Mouse (Mus musculus) heart, embryonic 16.5 days (tissue): ENCODE data around the gene Psmd12. TPM values are rescaled to one million over a fixed set of nuclear protein-coding genes. Genes with fewer than 3 reads are reported as not detected.

Experiments used
- ATAC-seq: fragments of 200-750 bp; cut with Nextera tagmentation; replicated peaks from 2 replicates; pipeline ENCODE4 v1.8.0; 2017; ENCODE audit warnings: moderate number of reproducible peaks; ENCODE audit not compliant: insufficient read depth, low FRiP score; ENCODE audit errors: extremely low read depth
- H3K27ac ChIP-seq: fragments of 300-500 bp; sonication (generic); 2 replicates; pipeline ENCODE4 v1.5.1; 2014; ENCODE audit warnings: mild to moderate bottlenecking, low read length, control low read depth, moderate library complexity
- H3K27me3 ChIP-seq: fragments of 300-500 bp; sonication (generic); 2 replicates; pipeline ENCODE4 v1.6.1; 2014; ENCODE audit warnings: low read length, mixed read lengths; ENCODE audit not compliant: control insufficient read depth, insufficient read depth
- H3K36me3 ChIP-seq: fragments of 300-500 bp; sonication (generic); 2 replicates; pipeline ENCODE4 v1.6.1; 2014; ENCODE audit not compliant: control insufficient read depth, insufficient read depth
- H3K4me1 ChIP-seq: fragments of 300-500 bp; sonication (generic); 2 replicates; pipeline ENCODE4 v1.6.1; 2014; ENCODE audit warnings: low read length, mixed read lengths; ENCODE audit not compliant: control insufficient read depth, insufficient read depth
- H3K4me2 ChIP-seq: fragments of 300-500 bp; sonication (generic); 2 replicates; pipeline ENCODE4 v1.6.1; 2014; ENCODE audit warnings: low read depth, mild to moderate bottlenecking, control low read depth, low read length
- H3K4me3 ChIP-seq: fragments of 300-500 bp; sonication (generic); 2 replicates; pipeline ENCODE4 v1.5.1; 2014; ENCODE audit warnings: mild to moderate bottlenecking, control low read depth, low read length
- H3K9ac ChIP-seq: fragments of 300-500 bp; sonication (generic); 2 replicates; pipeline ENCODE4 v1.6.1; 2014; ENCODE audit warnings: low read length, control low read depth
- H3K9me3 ChIP-seq: fragments of 300-500 bp; sonication (generic); replicated peaks from 2 replicates; pipeline ENCODE4 v1.6.1; 2016; ENCODE audit warnings: low read length; ENCODE audit not compliant: control insufficient read depth
- WGBS: fragments of 180-500 bp; shearing (Covaris S2); extraction: QIAGEN DNeasy Blood & Tissue Kit; methylation state at CpG from one replicate; pipeline ENCODE4 v1.1.7; 2014; 5-methylcytosine and 5-hydroxymethylcytosine counted together
- polyA plus RNA-seq: library from polyadenylated mRNA; unstranded; fragments of >200 nt; fragmentation: Nextera tagmentation; extraction: Ambion mirVana; gene quantifications from 2 replicates; pipeline ENCODE4 v1.2.1, GENCODE M21; 2015

The Psmd12 gene
- polyA plus RNA-seq, 1 experiment from 2014 or later = 151 TPM

GRCm38 (mm10) chr11:107518645-107519429 is 39.6 kb downstream of the Psmd12 start:
- no peaks in the 10 kb centered on the region for H3K27me3 ChIP-seq
- 68% methylated on average over 5 of the region's 5 CpGs for WGBS
- no peak for ATAC-seq

GRCm38 (mm10) chr11:107521153-107521552 is 41.9 kb downstream of the Psmd12 start:
- Histone ChIP-seq H3K9ac (no peak overlapping the region), H3K27ac (no peak overlapping the region), H3K4me3 (no peak overlapping the region), H3K4me1 (no peaks in the 10 kb centered on the region), H3K27me3 (no peaks in the 10 kb centered on the region), H3K9me3 (no peaks in the 10 kb centered on the region), H3K4me2 (no peak overlapping the region), H3K36me3 (no peaks in the 10 kb centered on the region)
- ATAC-seq = no peak
- 56% methylated on average over 1 of the region's 1 CpGs for WGBS

More at GRCm38 (mm10) chr11:107518645-107519429, 39.6 kb downstream of the Psmd12 start:
- no peaks in the 10 kb centered on the region for H3K9me3 ChIP-seq
- H3K4me3 ChIP-seq = no peak overlapping the region
- H3K4me1 ChIP-seq = no peaks in the 10 kb centered on the region
- no peak overlapping the region for H3K4me2 ChIP-seq
- no peak overlapping the region for H3K27ac ChIP-seq
- H3K9ac ChIP-seq = no peak overlapping the region
- H3K36me3 ChIP-seq = no peaks in the 10 kb centered on the region

GRCm38 (mm10) chr11:107524966-107525365 is 45.7 kb downstream of the Psmd12 start:
- no peaks in the 10 kb centered on the region for H3K36me3 ChIP-seq
- no peak overlapping the region for H3K4me2 ChIP-seq
- no peaks in the 10 kb centered on the region for H3K9me3 ChIP-seq
- WGBS = 80% methylated on average over 1 of the region's 1 CpGs
- H3K4me1 ChIP-seq = peaks cover 3% of the 10 kb centered on the region; the same call in 1 of the 2 replicates
- H3K4me3 ChIP-seq = no peak overlapping the region
- no peak for ATAC-seq
- H3K9ac ChIP-seq = no peak overlapping the region
- no peak overlapping the region for H3K27ac ChIP-seq
- no peaks in the 10 kb centered on the region for H3K27me3 ChIP-seq

- Histone ChIP-seq H3K27ac (no peak overlapping the region), H3K4me1 (peaks cover 3% of the 10 kb centered on the region; the same call in 1 of the 2 replicates), H3K27me3 (no peaks in the 10 kb centered on the region), H3K9ac (no peak overlapping the region), H3K36me3 (no peaks in the 10 kb centered on the region), H3K4me3 (no peak overlapping the region), H3K9me3 (no peaks in the 10 kb centered on the region), H3K4me2 (no peak overlapping the region)
- no peak for ATAC-seq
- 64% methylated on average over 3 of the region's 3 CpGs for WGBS
Measured at GRCm38 (mm10) chr11:107527632-107528031, 48.3 kb downstream of the Psmd12 start.

- Histone ChIP-seq H3K4me1 (peaks cover 3% of the 10 kb centered on the region; the same call in 1 of the 2 replicates), H3K4me2 (no peak overlapping the region), H3K9me3 (no peaks in the 10 kb centered on the region), H3K27ac (peak overlapping the region; percentile 70; the same call in 1 of the 2 replicates), H3K36me3 (no peaks in the 10 kb centered on the region), H3K9ac (no peak overlapping the region), H3K4me3 (no peak overlapping the region), H3K27me3 (no peaks in the 10 kb centered on the region)
- 35% methylated on average over 8 of the region's 8 CpGs for WGBS
- peak; percentile 77 for ATAC-seq
Measured at GRCm38 (mm10) chr11:107529320-107529719, 50.0 kb downstream of the Psmd12 start.

GRCm38 (mm10) chr11:107531445-107531844 is 52.2 kb downstream of the Psmd12 start:
- no peaks in the 10 kb centered on the region for H3K9me3 ChIP-seq
- peaks cover 3% of the 10 kb centered on the region; the same call in 1 of the 2 replicates for H3K4me1 ChIP-seq
- H3K27ac ChIP-seq = no peak overlapping the region
- no peak for ATAC-seq
- H3K4me2 ChIP-seq = no peak overlapping the region
- H3K27me3 ChIP-seq = no peaks in the 10 kb centered on the region
- H3K9ac ChIP-seq = no peak overlapping the region
- H3K36me3 ChIP-seq = no peaks in the 10 kb centered on the region
- no peak overlapping the region for H3K4me3 ChIP-seq
- WGBS = 58% methylated on average over 4 of the region's 4 CpGs

- H3K36me3 ChIP-seq = no peaks in the 10 kb centered on the region
- ATAC-seq = no peak
- WGBS = 23% methylated on average over 5 of the region's 5 CpGs
Measured at GRCm38 (mm10) chr11:107532271-107532670, 53.0 kb downstream of the Psmd12 start.

GRCm38 (mm10) chr11:107538994-107539393 is 59.7 kb downstream of the Psmd12 start:
- H3K4me2 ChIP-seq = no peak overlapping the region
- H3K36me3 ChIP-seq = no peaks in the 10 kb centered on the region
- H3K4me1 ChIP-seq = no peaks in the 10 kb centered on the region
- no peak overlapping the region for H3K4me3 ChIP-seq
- no peak overlapping the region for H3K9ac ChIP-seq
- ATAC-seq = no peak
- no peak overlapping the region for H3K27ac ChIP-seq
- no peaks in the 10 kb centered on the region for H3K9me3 ChIP-seq
- H3K27me3 ChIP-seq = no peaks in the 10 kb centered on the region
- WGBS = 88% methylated on average over 4 of the region's 4 CpGs

More at GRCm38 (mm10) chr11:107532271-107532670, 53.0 kb downstream of the Psmd12 start:
- no peak overlapping the region for H3K4me2 ChIP-seq
- H3K4me3 ChIP-seq = no peak overlapping the region
- no peak overlapping the region for H3K27ac ChIP-seq
- no peaks in the 10 kb centered on the region for H3K27me3 ChIP-seq
- H3K9ac ChIP-seq = no peak overlapping the region
- peaks cover 3% of the 10 kb centered on the region; the same call in 1 of the 2 replicates for H3K4me1 ChIP-seq
- no peaks in the 10 kb centered on the region for H3K9me3 ChIP-seq

- no peak overlapping the region for H3K9ac ChIP-seq
- H3K4me1 ChIP-seq = no peaks in the 10 kb centered on the region
- no peaks in the 10 kb centered on the region for H3K9me3 ChIP-seq
- WGBS = 59% methylated on average over 1 of the region's 1 CpGs
- no peaks in the 10 kb centered on the region for H3K36me3 ChIP-seq
- H3K27me3 ChIP-seq = no peaks in the 10 kb centered on the region
- ATAC-seq = no peak
- no peak overlapping the region for H3K27ac ChIP-seq
- H3K4me3 ChIP-seq = no peak overlapping the region
- no peak overlapping the region for H3K4me2 ChIP-seq
Measured at GRCm38 (mm10) chr11:107540339-107540738, 61.1 kb downstream of the Psmd12 start.
